Mouse (Mus musculus) heart, embryonic 12.5 days (tissue): Measurements from ENCODE around the gene Zfp84. TPM values are rescaled to one million over a fixed set of nuclear protein-coding genes. Genes with fewer than 3 reads are reported as not detected.

Experiments used
- ATAC-seq: fragments of 200-750 bp; cut with Nextera tagmentation; 2 replicates; pipeline ENCODE4 v1.8.0; 2017; ENCODE audit warnings: moderate TSS enrichment, moderate library complexity; ENCODE audit not compliant: insufficient number of reproducible peaks, low FRiP score
- H3K27ac ChIP-seq: fragments of 300-500 bp; sonication (generic); 2 replicates; pipeline ENCODE4 v1.5.1; 2016; ENCODE audit warnings: mild to moderate bottlenecking, moderate library complexity; ENCODE audit not compliant: poor library complexity, severe bottlenecking
- H3K27me3 ChIP-seq: fragments of 300-500 bp; sonication (generic); replicated peaks from 2 replicates; pipeline ENCODE4 v1.6.1; 2016; ENCODE audit warnings: mild to moderate bottlenecking, moderate library complexity
- H3K36me3 ChIP-seq: fragments of 300-500 bp; sonication (generic); 2 replicates; pipeline ENCODE4 v1.6.1; 2016; ENCODE audit warnings: mild to moderate bottlenecking, moderate library complexity
- H3K4me1 ChIP-seq: fragments of 300-500 bp; sonication (generic); replicated peaks from 2 replicates; pipeline ENCODE4 v1.6.1; 2016; ENCODE audit warnings: mild to moderate bottlenecking
- H3K4me2 ChIP-seq: fragments of 300-500 bp; sonication (generic); 2 replicates; pipeline ENCODE4 v1.6.1; 2016; ENCODE audit warnings: mild to moderate bottlenecking, moderate library complexity
- H3K4me3 ChIP-seq: fragments of 300-500 bp; sonication (generic); 2 replicates; pipeline ENCODE4 v1.5.1; 2016; ENCODE audit warnings: mild to moderate bottlenecking
- H3K9ac ChIP-seq: fragments of 300-500 bp; sonication (generic); 2 replicates; pipeline ENCODE4 v1.6.1; 2016; ENCODE audit warnings: mild to moderate bottlenecking, moderate library complexity
- H3K9me3 ChIP-seq: fragments of 300-500 bp; sonication (generic); replicated peaks from 2 replicates; pipeline ENCODE4 v1.6.1; 2016; ENCODE audit warnings: mild to moderate bottlenecking, moderate library complexity
- whole genome bisulfite sequencing: fragments of 180-500 bp; shearing (Covaris S2); methylation state at CpG from one replicate; pipeline ENCODE4 v1.1.7; 2016; 5-methylcytosine and 5-hydroxymethylcytosine counted together
- polyA plus RNA-seq: library from polyadenylated mRNA; unstranded; fragments of >200 nt; fragmentation: Nextera tagmentation; extraction: Ambion mirVana; gene quantifications from 2 replicates; pipeline ENCODE4 v1.2.1, GENCODE M21; 2016

Gene Zfp84
- polyA plus RNA-seq, 1 experiment from 2014 or later: 10.5 TPM

- Histone ChIP-seq H3K4me3 (no peak overlapping the region), H3K9ac (no peak overlapping the region), H3K27ac (no peak overlapping the region), H3K4me1 (no peaks in the 10 kb centered on the region; the same call in 1 of the 2 replicates), H3K9me3 (peaks cover 10% of the 10 kb centered on the region; the same call in 1 of the 2 replicates), H3K4me2 (no peak overlapping the region), H3K36me3 (peaks cover 79% of the 10 kb centered on the region), H3K27me3 (no peaks in the 10 kb centered on the region)
- ATAC-seq: no peak
- 94% methylated on average over 19 of the region's 19 CpGs for WGBS
Measured at GRCm38 (mm10) chr7:29776568-29776967, 8.2 kb downstream of the Zfp84 start.

- H3K4me1 ChIP-seq: no peaks in the 10 kb centered on the region; the same call in 1 of the 2 replicates
Measured at GRCm38 (mm10) chr7:29777372-29777771, 9.0 kb downstream of the Zfp84 start.

GRCm38 (mm10) chr7:29783871-29784551 lies 15.7 kb downstream of the Zfp84 start, which contains the start of gene Zfp30:
Zfp30 (plus strand) TSS chr7:29783998.
- no peaks in the 10 kb centered on the region for H3K27me3 ChIP-seq
- WGBS: under 1% methylated on average over 45 of the region's 45 CpGs
- peak within 1 kb of the TSS; percentile 91 for H3K4me3 ChIP-seq
- H3K27ac ChIP-seq: peak within 1 kb of the TSS; percentile 88
- no peaks in the 10 kb centered on the region for H3K9me3 ChIP-seq
- peaks cover 38% of the 10 kb centered on the region for H3K36me3 ChIP-seq
- peak within 1 kb of the TSS; percentile 87 for H3K9ac ChIP-seq
- ATAC-seq: peak; percentile 95
- H3K4me1 ChIP-seq: peaks cover 7% of the 10 kb centered on the region
- peak within 1 kb of the TSS; percentile 80 for H3K4me2 ChIP-seq

More at GRCm38 (mm10) chr7:29777372-29777771, 9.0 kb downstream of the Zfp84 start:
- Histone ChIP-seq H3K4me2 (no peak overlapping the region), H3K36me3 (peaks cover 76% of the 10 kb centered on the region), H3K27ac (no peak overlapping the region), H3K9me3 (peaks cover 10% of the 10 kb centered on the region; the same call in 1 of the 2 replicates), H3K9ac (no peak overlapping the region), H3K27me3 (no peaks in the 10 kb centered on the region), H3K4me3 (no peak overlapping the region)
- WGBS: 92% methylated on average over 10 of the region's 10 CpGs
- ATAC-seq: no peak

GRCm38 (mm10) chr7:29785023-29785422 lies 16.7 kb downstream of the Zfp84 start:
- peak overlapping the region; percentile 91 for H3K4me3 ChIP-seq
- peak overlapping the region; percentile 80 for H3K4me2 ChIP-seq
- no peak overlapping the region for H3K27ac ChIP-seq
- no peaks in the 10 kb centered on the region for H3K27me3 ChIP-seq
- no peaks in the 10 kb centered on the region for H3K9me3 ChIP-seq
- 59% methylated on average over 8 of the region's 8 CpGs for WGBS
- peaks cover 7% of the 10 kb centered on the region for H3K4me1 ChIP-seq
- peak overlapping the region; percentile 61; the same call in 1 of the 2 replicates for H3K9ac ChIP-seq
- peaks cover 41% of the 10 kb centered on the region for H3K36me3 ChIP-seq
- ATAC-seq: no peak

GRCm38 (mm10) chr7:29785888-29786287 lies 17.5 kb downstream of the Zfp84 start:
- peak overlapping the region; percentile 80 for H3K4me2 ChIP-seq
- H3K27ac ChIP-seq: no peak overlapping the region
- peak overlapping the region; percentile 61 for H3K9ac ChIP-seq
- no peaks in the 10 kb centered on the region for H3K9me3 ChIP-seq
- peaks cover 7% of the 10 kb centered on the region for H3K4me1 ChIP-seq
- H3K4me3 ChIP-seq: peak overlapping the region; percentile 91
- H3K27me3 ChIP-seq: no peaks in the 10 kb centered on the region
- peaks cover 47% of the 10 kb centered on the region for H3K36me3 ChIP-seq
- no peak for ATAC-seq
- WGBS: 76% methylated on average over 5 of the region's 5 CpGs

- Histone ChIP-seq H3K4me2 (peak overlapping the region; percentile 55), H3K4me3 (peak overlapping the region; percentile 27), H3K27ac (no peak overlapping the region), H3K9ac (0 out of 2 replicates have a peak overlapping the region, but pooled peaks have one; percentile 21), H3K4me1 (no peaks in the 10 kb centered on the region), H3K27me3 (peaks cover 26% of the 10 kb centered on the region), H3K36me3 (peaks cover 62% of the 10 kb centered on the region), H3K9me3 (peaks cover 35% of the 10 kb centered on the region)
- WGBS: 19% methylated on average over 27 of the region's 27 CpGs
- ATAC-seq: no peak
Measured at GRCm38 (mm10) chr7:29792906-29793305, 24.6 kb downstream of the Zfp84 start.

GRCm38 (mm10) chr7:29807046-29807445 lies 38.7 kb downstream of the Zfp84 start:
- Histone ChIP-seq H3K36me3 (no peaks in the 10 kb centered on the region), H3K9me3 (no peaks in the 10 kb centered on the region), H3K4me2 (no peak overlapping the region), H3K27me3 (no peaks in the 10 kb centered on the region), H3K27ac (no peak overlapping the region), H3K9ac (no peak overlapping the region), H3K4me3 (no peak overlapping the region), H3K4me1 (no peaks in the 10 kb centered on the region)
- ATAC-seq: no peak
- 73% methylated on average over 5 of the region's 5 CpGs for WGBS

- ATAC-seq: no peak
- Histone ChIP-seq H3K4me3 (no peak overlapping the region), H3K36me3 (no peaks in the 10 kb centered on the region), H3K9me3 (no peaks in the 10 kb centered on the region), H3K27ac (no peak overlapping the region), H3K9ac (no peak overlapping the region), H3K4me2 (no peak overlapping the region), H3K4me1 (peaks cover 16% of the 10 kb centered on the region), H3K27me3 (no peaks in the 10 kb centered on the region)
- WGBS: 85% methylated on average over 1 of the region's 1 CpGs
Measured at GRCm38 (mm10) chr7:29812244-29812643, 43.9 kb downstream of the Zfp84 start.

GRCm38 (mm10) chr7:29814381-29814780 lies 46.0 kb downstream of the Zfp84 start:
- ATAC-seq: no peak
- Histone ChIP-seq H3K27me3 (no peaks in the 10 kb centered on the region), H3K4me2 (no peak overlapping the region), H3K9me3 (no peaks in the 10 kb centered on the region), H3K36me3 (0 out of 2 replicates have a peak, but pooled peaks cover 6% of the 10 kb centered on the region), H3K4me1 (peaks cover 28% of the 10 kb centered on the region), H3K27ac (no peak overlapping the region), H3K9ac (no peak overlapping the region), H3K4me3 (no peak overlapping the region)
- 83% methylated on average over 2 of the region's 2 CpGs for WGBS

GRCm38 (mm10) chr7:29815061-29815784 lies 46.9 kb downstream of the Zfp84 start:
- H3K27ac ChIP-seq: peak overlapping the region; percentile 63
- ATAC-seq: peak; percentile 34
- H3K9me3 ChIP-seq: no peaks in the 10 kb centered on the region
- WGBS: 2% methylated on average over 12 of the region's 12 CpGs
- H3K36me3 ChIP-seq: 0 out of 2 replicates have a peak, but pooled peaks cover 6% of the 10 kb centered on the region
- peak overlapping the region; percentile 90 for H3K4me2 ChIP-seq
- peak overlapping the region; percentile 67 for H3K4me3 ChIP-seq
- H3K27me3 ChIP-seq: no peaks in the 10 kb centered on the region
- H3K4me1 ChIP-seq: peaks cover 31% of the 10 kb centered on the region
- H3K9ac ChIP-seq: peak overlapping the region; percentile 86

- under 1% methylated on average over 26 of the region's 26 CpGs for WGBS
- ATAC-seq: peak; percentile 97
- Histone ChIP-seq H3K27me3 (no peaks in the 10 kb centered on the region), H3K4me3 (peak within 1 kb of the TSS; percentile 67), H3K27ac (peak within 1 kb of the TSS; percentile 84), H3K4me2 (peak within 1 kb of the TSS; percentile 90), H3K36me3 (peaks cover 11% of the 10 kb centered on the region; the same call in 1 of the 2 replicates), H3K9me3 (no peaks in the 10 kb centered on the region), H3K4me1 (peaks cover 31% of the 10 kb centered on the region), H3K9ac (peak within 1 kb of the TSS; percentile 86)
Measured at GRCm38 (mm10) chr7:29815910-29816429, 47.6 kb downstream of the Zfp84 start, which contains the start of gene Zfp790. Zfp790 (plus strand) TSS chr7:29816114.
